Mouse (Mus musculus) macrophage (primary cell): ENCODE results near the gene LTO1. TPM values are rescaled to one million over a fixed set of nuclear protein-coding genes. Genes with fewer than 3 reads are reported as not detected.
A peak's percentile ranks its signal among the peaks of the same experiment; 100 is the strongest.
"Not testable (repeated sequence)": the region's sequence is repeated elsewhere in the genome, so short reads cannot be mapped to it uniquely, and the experiment has no call there.

Experiments
- H3K27ac ChIP-seq: fragments of 350-480 bp; formaldehyde crosslinking; 2 replicates; pipeline ENCODE4 v1.9.0; 2021
- H3K36me3 ChIP-seq: fragments of 350-480 bp; formaldehyde crosslinking; 2 replicates; pipeline ENCODE4 v1.9.0; 2021; ENCODE audit errors: inconsistent target
- H3K4me3 ChIP-seq: fragments of 350-480 bp; formaldehyde crosslinking; 2 replicates; pipeline ENCODE4 v1.9.0; 2021; ENCODE audit errors: inconsistent target
- H3K79me2 ChIP-seq: fragments of 350-480 bp; formaldehyde crosslinking; 2 replicates; pipeline ENCODE4 v1.9.0; 2021; ENCODE audit errors: inconsistent target
- WGBS: methylation state at CpG from one replicate; pipeline ENCODE4 v1.1.7; 2026; ENCODE audit warnings: inconsistent platforms; ENCODE audit not compliant: missing documents; 5-methylcytosine and 5-hydroxymethylcytosine counted together
- polyA plus RNA-seq: library from polyadenylated mRNA; stranded (reverse); fragments of 250-400 nt; gene quantifications from 3 replicates; pipeline ENCODE4 v1.2.4, GENCODE M21; 2018; ENCODE audit warnings: inconsistent platforms

The LTO1 gene
- polyA plus RNA-seq, 1 experiment from 2014 or later = 40.9 TPM

DNA sequence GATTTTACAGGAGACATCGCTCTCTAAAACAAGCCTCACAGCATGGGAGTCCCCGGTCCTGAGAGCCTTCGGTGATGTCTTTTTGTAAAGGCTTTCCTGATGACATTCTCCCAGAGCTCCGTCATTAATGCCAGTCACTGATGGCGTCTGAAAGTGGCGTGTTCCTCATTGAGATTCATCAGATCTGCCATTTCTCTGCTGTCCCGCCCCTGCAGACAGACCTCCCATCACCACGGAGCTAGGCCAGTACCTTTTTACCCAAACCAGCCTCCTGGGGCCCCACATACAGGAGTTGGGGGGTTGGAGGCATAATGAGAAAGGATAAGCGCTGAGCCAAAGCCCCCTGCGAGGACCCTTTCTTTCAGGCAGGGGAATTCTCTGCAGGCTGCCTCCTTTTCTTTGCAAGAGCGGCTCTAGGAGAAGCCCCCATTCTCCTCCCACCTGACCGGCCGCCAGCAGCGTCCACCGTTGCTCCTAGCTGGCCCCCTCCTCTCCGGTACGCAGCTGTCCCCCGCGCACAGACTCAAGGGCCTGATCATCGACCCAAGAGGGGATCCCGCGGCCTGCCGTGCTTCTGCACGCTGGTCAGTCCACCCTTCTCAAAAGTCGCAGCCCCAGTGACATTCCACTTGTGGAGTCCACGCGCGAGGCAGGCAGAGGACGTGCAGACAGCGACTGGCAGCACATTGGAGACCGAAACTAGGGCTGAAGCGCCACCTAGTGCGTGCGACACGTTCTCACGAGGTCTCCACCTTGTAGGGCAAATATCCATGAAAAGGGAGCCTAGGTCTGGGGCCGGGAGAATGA is 19.4 kb upstream of the LTO1 start:
- H3K27ac ChIP-seq = no peak overlapping the region
- H3K36me3 ChIP-seq = no peaks in the 10 kb centered on the region
- no peak overlapping the region for H3K4me3 ChIP-seq
- under 1% methylated on average over 36 of the region's 37 CpGs for WGBS
- no peaks in the 10 kb centered on the region for H3K79me2 ChIP-seq

DNA sequence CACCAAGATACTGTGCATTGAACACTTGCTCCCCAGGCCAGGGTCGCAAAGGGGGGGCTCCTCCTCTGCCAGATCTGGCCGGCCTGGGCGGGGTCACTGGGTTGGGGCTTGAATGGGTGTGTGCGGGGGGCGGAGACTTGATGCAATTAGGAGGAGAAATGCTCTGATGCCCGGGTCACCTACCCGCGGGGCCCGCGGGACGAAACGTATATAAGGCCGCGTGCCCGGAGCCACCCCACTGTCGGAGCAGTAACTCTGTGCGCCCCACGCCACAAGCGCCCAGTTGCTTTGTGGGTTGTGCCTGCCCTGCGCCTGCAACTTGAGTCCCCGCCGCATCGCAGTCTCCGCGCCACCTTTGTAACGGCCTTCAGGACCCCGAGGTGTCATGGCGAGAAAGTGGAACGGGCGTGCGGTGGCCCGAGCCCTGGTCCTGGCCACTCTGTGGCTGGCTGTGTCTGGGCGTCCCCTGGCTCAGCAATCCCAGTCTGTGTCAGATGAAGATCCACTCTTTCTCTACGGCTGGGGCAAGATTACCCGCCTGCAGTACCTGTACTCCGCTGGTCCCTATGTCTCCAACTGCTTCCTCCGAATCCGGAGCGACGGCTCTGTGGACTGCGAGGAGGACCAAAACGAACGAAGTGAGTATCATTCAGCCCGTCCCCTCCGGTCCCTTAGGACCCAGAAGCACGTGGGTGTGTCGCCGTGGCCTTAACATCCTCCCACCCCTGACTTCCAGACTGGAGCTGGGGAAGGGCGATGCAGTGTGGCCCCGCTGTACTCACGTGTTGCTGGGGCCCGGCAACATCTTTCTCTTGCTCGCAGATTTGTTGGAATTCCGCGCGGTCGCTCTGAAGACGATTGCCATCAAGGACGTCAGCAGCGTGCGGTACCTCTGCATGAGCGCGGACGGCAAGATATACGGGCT is 18.3 kb upstream of the LTO1 start, which contains the start of gene Fgf15:
Gene Fgf15 (plus strand): TSS at position 238 of the 925 bp plus-strand sequence.
- Histone ChIP-seq H3K36me3 (no peaks in the 10 kb centered on the region), H3K27ac (no peak within 1 kb of the TSS), H3K4me3 (no peak within 1 kb of the TSS), H3K79me2 (no peaks in the 10 kb centered on the region)
- 3% methylated on average over 63 of the region's 65 CpGs for WGBS

DNA sequence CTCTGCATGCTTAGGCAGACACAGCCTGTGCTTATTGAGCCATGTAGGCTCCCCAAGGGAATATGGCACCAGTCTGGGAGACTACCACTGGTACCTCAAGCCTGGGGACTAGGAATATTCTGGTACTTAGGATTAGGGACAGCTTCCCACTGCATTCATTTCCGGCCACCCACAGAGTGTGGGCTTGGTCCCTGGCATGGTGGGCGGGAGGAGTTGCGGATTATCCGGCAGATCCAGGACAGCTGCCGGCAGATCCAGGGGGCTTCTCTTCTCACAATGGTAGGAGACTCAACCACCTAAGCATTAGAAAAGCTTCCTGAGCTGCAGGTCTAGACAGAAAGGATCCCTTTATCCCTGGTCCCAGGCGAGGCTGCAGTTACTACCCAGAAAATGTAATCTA is 16.4 kb upstream of the LTO1 start:
- H3K79me2 ChIP-seq = no peaks in the 10 kb centered on the region
- no peak overlapping the region for H3K27ac ChIP-seq
- H3K36me3 ChIP-seq = no peaks in the 10 kb centered on the region
- 93% methylated on average over 6 of the region's 6 CpGs for WGBS
- no peak overlapping the region for H3K4me3 ChIP-seq

DNA sequence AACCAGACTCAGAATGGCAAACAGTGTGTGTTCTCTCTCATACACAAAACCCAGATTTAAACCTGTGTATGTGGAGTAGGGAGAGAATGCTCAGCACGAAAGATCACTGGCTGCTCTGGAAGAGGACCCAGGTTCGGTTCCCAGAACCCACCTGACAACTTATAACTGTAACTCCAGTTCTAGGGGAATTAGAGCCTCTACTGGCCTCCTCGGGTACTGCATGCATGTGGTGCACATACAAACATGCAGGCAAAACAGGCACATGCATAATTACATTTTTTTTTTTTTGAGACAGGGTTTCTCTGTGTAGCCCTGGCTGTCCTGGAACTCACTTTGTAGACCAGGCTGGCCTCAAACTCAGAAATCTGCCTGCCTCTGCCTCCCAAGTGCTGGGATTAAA is 9.4 kb upstream of the LTO1 start:
- not testable (repeated sequence) for H3K27ac ChIP-seq, H3K79me2 ChIP-seq, H3K4me3 ChIP-seq, H3K36me3 ChIP-seq
- 97% methylated on average over 3 of the region's 3 CpGs for WGBS

GRCm38 (mm10) chr7:144906708-144907397 is 8.0 kb upstream of the LTO1 start:
- 16% methylated on average over 28 of the region's 28 CpGs for WGBS
- H3K27ac ChIP-seq = no peak overlapping the region
- no peaks in the 10 kb centered on the region for H3K36me3 ChIP-seq
- no peak overlapping the region for H3K4me3 ChIP-seq
- H3K79me2 ChIP-seq = no peaks in the 10 kb centered on the region

GRCm38 (mm10) chr7:144907793-144908192 is 7.1 kb upstream of the LTO1 start:
- no peak overlapping the region for H3K27ac ChIP-seq
- H3K36me3 ChIP-seq = no peaks in the 10 kb centered on the region
- H3K79me2 ChIP-seq = no peaks in the 10 kb centered on the region
- WGBS = 12% methylated on average over 8 of the region's 8 CpGs
- no peak overlapping the region for H3K4me3 ChIP-seq

- Histone ChIP-seq H3K27ac (no peak overlapping the region), H3K4me3 (no peak overlapping the region), H3K79me2 (no peaks in the 10 kb centered on the region), H3K36me3 (no peaks in the 10 kb centered on the region)
- WGBS = 75% methylated on average over 7 of the region's 7 CpGs
Observed at GRCm38 (mm10) chr7:144908705-144909104, 6.2 kb upstream of the LTO1 start.

DNA sequence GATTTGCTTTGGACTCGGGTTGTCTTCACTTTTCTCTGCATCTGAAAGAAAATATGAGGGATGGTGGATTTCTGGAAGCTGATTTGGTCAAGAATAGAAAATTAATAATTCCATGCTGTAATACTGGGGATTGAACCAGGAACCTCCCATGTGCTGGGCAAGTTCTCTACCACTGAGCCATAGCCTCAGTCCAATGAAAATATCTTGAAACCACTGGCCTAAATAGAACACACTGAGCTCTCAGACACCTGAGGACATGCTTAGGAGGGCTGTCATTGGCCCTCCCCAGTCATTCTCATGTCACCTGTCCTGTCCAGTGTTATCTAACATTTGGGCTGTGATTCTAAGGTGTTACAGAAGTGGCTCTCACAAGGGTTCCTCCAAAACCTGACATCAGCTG is 3.8 kb upstream of the LTO1 start:
- H3K36me3 ChIP-seq = no peaks in the 10 kb centered on the region
- no peak overlapping the region for H3K27ac ChIP-seq
- H3K79me2 ChIP-seq = peaks cover 11% of the 10 kb centered on the region
- WGBS = 90% methylated on average over 1 of the region's 1 CpGs
- H3K4me3 ChIP-seq = no peak overlapping the region

GRCm38 (mm10) chr7:144912897-144913296 is 2.0 kb upstream of the LTO1 start:
- Histone ChIP-seq H3K79me2 (peaks cover 23% of the 10 kb centered on the region), H3K4me3 (no peak overlapping the region)
- 97% methylated on average over 3 of the region's 4 CpGs for WGBS

DNA sequence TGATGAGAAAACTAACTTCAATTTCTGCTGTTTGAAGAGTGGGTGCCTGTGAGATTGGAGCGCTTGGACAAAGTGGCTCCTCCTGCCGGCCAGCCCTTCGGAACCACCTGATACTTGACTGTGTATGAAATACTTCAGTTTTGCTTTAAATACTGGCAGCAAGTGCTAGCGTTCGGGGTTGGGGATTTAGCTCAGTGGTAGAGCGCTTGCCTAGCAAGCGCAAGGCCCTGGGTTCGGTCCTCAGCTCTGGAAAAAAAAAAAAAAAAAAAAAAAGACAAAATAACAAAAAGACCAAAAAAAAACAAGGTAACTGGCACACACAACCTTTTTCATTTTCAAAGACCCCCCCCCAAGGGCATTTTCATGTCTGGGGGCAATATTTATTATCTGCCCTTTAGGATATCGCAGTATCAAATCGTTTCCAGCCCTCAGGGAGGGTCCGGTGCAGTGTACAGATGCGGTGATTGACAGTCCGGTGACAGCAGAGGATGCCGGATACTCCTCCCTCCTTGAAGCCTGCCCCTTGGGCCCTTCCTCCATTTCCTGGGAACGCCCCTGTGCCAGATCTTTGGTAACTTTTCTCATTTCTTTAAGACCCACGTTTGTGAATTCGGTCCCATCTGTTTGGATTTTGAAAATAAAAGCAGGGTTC is 478 bp upstream of the LTO1 start:
- Histone ChIP-seq H3K4me3 (peak overlapping the region; percentile 98), H3K27ac (peak overlapping the region; percentile 61), H3K36me3 (peaks cover 17% of the 10 kb centered on the region; the same call in 1 of the 2 replicates), H3K79me2 (peaks cover 23% of the 10 kb centered on the region)
- 4% methylated on average over 12 of the region's 17 CpGs for WGBS

More at GRCm38 (mm10) chr7:144912897-144913296, 2.0 kb upstream of the LTO1 start:
- Histone ChIP-seq H3K27ac (no peak overlapping the region), H3K36me3 (peaks cover 2% of the 10 kb centered on the region; the same call in 1 of the 2 replicates)

- peaks cover 23% of the 10 kb centered on the region for H3K79me2 ChIP-seq
- H3K4me3 ChIP-seq = no peak overlapping the region
- peaks cover 33% of the 10 kb centered on the region; the same call in 1 of the 2 replicates for H3K36me3 ChIP-seq
- no peak overlapping the region for H3K27ac ChIP-seq
- WGBS = 93% methylated on average over 1 of the region's 1 CpGs
Observed at GRCm38 (mm10) chr7:144918823-144919222, 3.9 kb downstream of the LTO1 start.

GRCm38 (mm10) chr7:144927591-144927990 is 12.7 kb downstream of the LTO1 start:
- peaks cover 13% of the 10 kb centered on the region; the same call in 1 of the 2 replicates for H3K36me3 ChIP-seq
- 95% methylated on average over 2 of the region's 2 CpGs for WGBS

GRCm38 (mm10) chr7:144928009-144928888 is 13.3 kb downstream of the LTO1 start:
- Histone ChIP-seq H3K27ac (no peak overlapping the region), H3K36me3 (peaks cover 13% of the 10 kb centered on the region; the same call in 1 of the 2 replicates), H3K79me2 (no peaks in the 10 kb centered on the region), H3K4me3 (no peak overlapping the region)
- 95% methylated on average over 4 of the region's 4 CpGs for WGBS

More at GRCm38 (mm10) chr7:144927591-144927990, 12.7 kb downstream of the LTO1 start:
- H3K79me2 ChIP-seq = no peaks in the 10 kb centered on the region
- no peak overlapping the region for H3K27ac ChIP-seq
- no peak overlapping the region for H3K4me3 ChIP-seq
